Mouse (Mus musculus): ENCODE results near the gene Pola2. TPM values are rescaled to one million over a fixed set of nuclear protein-coding genes. Genes with fewer than 3 reads are reported as not detected.

Pola2 gene
- 6.6 and 6.8 TPM in 2 replicates for polyA plus RNA-seq (2012)

GRCm38 (mm10) chr19:5963883-5964562 is at the start of gene Pola2:
Gene Pola2, minus strand, starts transcription at chr19:5964202.
- Histone ChIP-seq H3K9me3 (ENCODE audit: control insufficient read depth, low read length) (no peaks in the 10 kb centered on the region), H3K36me3 (ENCODE audit: control insufficient read depth) (peaks cover 40% of the 10 kb centered on the region), H3K4me3 (replicated peaks) (peak within 1 kb of the TSS; percentile 86), H3K4me1 (ENCODE audit: control insufficient read depth) (peaks cover 77% of the 10 kb centered on the region), H3K27me3 (ENCODE audit: control insufficient read depth) (no peaks in the 10 kb centered on the region)
- no peak for TF ChIP-seq GATA1 (IDR thresholded peaks at IDR 0.05; ENCODE audit: low read length)
- no peak for TF ChIP-seq TAL1 (IDR thresholded peaks at IDR 0.05; ENCODE audit: low read length)

GRCm38 (mm10) chr19:6013691-6014090 is 49.7 kb upstream of the Pola2 start:
- TF ChIP-seq GATA1 (IDR thresholded peaks at IDR 0.05; ENCODE audit: low read length) (no peak), TAL1 (IDR thresholded peaks at IDR 0.05; ENCODE audit: low read length) (no peak)
- Histone ChIP-seq H3K9me3 (ENCODE audit: control insufficient read depth, low read length) (peaks cover 2% of the 10 kb centered on the region), H3K4me1 (ENCODE audit: control insufficient read depth) (peaks cover 81% of the 10 kb centered on the region), H3K36me3 (ENCODE audit: control insufficient read depth) (peaks cover 62% of the 10 kb centered on the region), H3K27me3 (ENCODE audit: control insufficient read depth) (no peaks in the 10 kb centered on the region), H3K4me3 (replicated peaks) (peak overlapping the region; percentile 97)

GRCm38 (mm10) chr19:6009137-6009536 is 45.1 kb upstream of the Pola2 start:
- peaks cover 91% of the 10 kb centered on the region for H3K36me3 ChIP-seq (ENCODE audit: control insufficient read depth)
- no peaks in the 10 kb centered on the region for H3K27me3 ChIP-seq (ENCODE audit: control insufficient read depth)
- peaks cover 10% of the 10 kb centered on the region for H3K9me3 ChIP-seq (ENCODE audit: control insufficient read depth, low read length)
- peaks cover 37% of the 10 kb centered on the region for H3K4me1 ChIP-seq (ENCODE audit: control insufficient read depth)
- TF ChIP-seq TAL1 (IDR thresholded peaks at IDR 0.05; ENCODE audit: low read length) (no peak), GATA1 (IDR thresholded peaks at IDR 0.05; ENCODE audit: low read length) (no peak)
- no peak overlapping the region for H3K4me3 ChIP-seq (replicated peaks)

GRCm38 (mm10) chr19:6007013-6007412 is 43.0 kb upstream of the Pola2 start:
- TF ChIP-seq TAL1 (IDR thresholded peaks at IDR 0.05; ENCODE audit: low read length) (no peak), GATA1 (IDR thresholded peaks at IDR 0.05; ENCODE audit: low read length) (no peak)
- Histone ChIP-seq H3K27me3 (ENCODE audit: control insufficient read depth) (no peaks in the 10 kb centered on the region), H3K4me3 (replicated peaks) (no peak overlapping the region), H3K36me3 (ENCODE audit: control insufficient read depth) (peaks cover 90% of the 10 kb centered on the region), H3K4me1 (ENCODE audit: control insufficient read depth) (peaks cover 20% of the 10 kb centered on the region), H3K9me3 (ENCODE audit: control insufficient read depth, low read length) (peaks cover 10% of the 10 kb centered on the region)

- Histone ChIP-seq H3K27me3 (ENCODE audit: control insufficient read depth) (no peaks in the 10 kb centered on the region), H3K4me1 (ENCODE audit: control insufficient read depth) (peaks cover 10% of the 10 kb centered on the region)
Observed at GRCm38 (mm10) chr19:6005541-6005940, 41.5 kb upstream of the Pola2 start.

GRCm38 (mm10) chr19:5999969-6000368 is 36.0 kb upstream of the Pola2 start:
- H3K4me1 ChIP-seq (ENCODE audit: control insufficient read depth) = peaks cover 13% of the 10 kb centered on the region
- H3K4me3 ChIP-seq (replicated peaks) = no peak overlapping the region
- no peaks in the 10 kb centered on the region for H3K9me3 ChIP-seq (ENCODE audit: control insufficient read depth, low read length)
- H3K36me3 ChIP-seq (ENCODE audit: control insufficient read depth) = peaks cover 91% of the 10 kb centered on the region
- TF ChIP-seq GATA1 (IDR thresholded peaks at IDR 0.05; ENCODE audit: low read length) (no peak), TAL1 (IDR thresholded peaks at IDR 0.05; ENCODE audit: low read length) (no peak)
- no peaks in the 10 kb centered on the region for H3K27me3 ChIP-seq (ENCODE audit: control insufficient read depth)

More at GRCm38 (mm10) chr19:6005541-6005940, 41.5 kb upstream of the Pola2 start:
- TF ChIP-seq GATA1 (IDR thresholded peaks at IDR 0.05; ENCODE audit: low read length) = no peak
- no peak for TF ChIP-seq TAL1 (IDR thresholded peaks at IDR 0.05; ENCODE audit: low read length)
- Histone ChIP-seq H3K9me3 (ENCODE audit: control insufficient read depth, low read length) (peaks cover 10% of the 10 kb centered on the region), H3K4me3 (replicated peaks) (no peak overlapping the region), H3K36me3 (ENCODE audit: control insufficient read depth) (peaks cover 90% of the 10 kb centered on the region)

- Histone ChIP-seq H3K4me1 (ENCODE audit: control insufficient read depth) (peaks cover 13% of the 10 kb centered on the region), H3K9me3 (ENCODE audit: control insufficient read depth, low read length) (no peaks in the 10 kb centered on the region), H3K36me3 (ENCODE audit: control insufficient read depth) (peaks cover 96% of the 10 kb centered on the region), H3K4me3 (replicated peaks) (no peak overlapping the region), H3K27me3 (ENCODE audit: control insufficient read depth) (no peaks in the 10 kb centered on the region)
- no peak for TF ChIP-seq TAL1 (IDR thresholded peaks at IDR 0.05; ENCODE audit: low read length)
Observed at GRCm38 (mm10) chr19:5998180-5998579, 34.2 kb upstream of the Pola2 start.

GRCm38 (mm10) chr19:5994711-5995110 is 30.7 kb upstream of the Pola2 start:
- peaks cover 96% of the 10 kb centered on the region for H3K36me3 ChIP-seq (ENCODE audit: control insufficient read depth)
- H3K27me3 ChIP-seq (ENCODE audit: control insufficient read depth) = no peaks in the 10 kb centered on the region
- no peak for TF ChIP-seq TAL1 (IDR thresholded peaks at IDR 0.05; ENCODE audit: low read length)
- no peak for TF ChIP-seq GATA1 (IDR thresholded peaks at IDR 0.05; ENCODE audit: low read length)
- peaks cover 15% of the 10 kb centered on the region for H3K4me1 ChIP-seq (ENCODE audit: control insufficient read depth)
- no peak overlapping the region for H3K4me3 ChIP-seq (replicated peaks)
- no peaks in the 10 kb centered on the region for H3K9me3 ChIP-seq (ENCODE audit: control insufficient read depth, low read length)

- TF ChIP-seq GATA1 (IDR thresholded peaks at IDR 0.05; ENCODE audit: low read length) (no peak), TAL1 (IDR thresholded peaks at IDR 0.05; ENCODE audit: low read length) (no peak)
- peaks cover 26% of the 10 kb centered on the region for H3K4me1 ChIP-seq (ENCODE audit: control insufficient read depth)
- peaks cover 90% of the 10 kb centered on the region for H3K36me3 ChIP-seq (ENCODE audit: control insufficient read depth)
- no peak overlapping the region for H3K4me3 ChIP-seq (replicated peaks)
- no peaks in the 10 kb centered on the region for H3K9me3 ChIP-seq (ENCODE audit: control insufficient read depth, low read length)
- no peaks in the 10 kb centered on the region for H3K27me3 ChIP-seq (ENCODE audit: control insufficient read depth)
Observed at GRCm38 (mm10) chr19:5992012-5992411, 28.0 kb upstream of the Pola2 start.

Measured in erythroblast, embryonic 14.5 days (primary cell).